Mouse (Mus musculus) left cerebral cortex, postnatal 25 days (tissue): ENCODE data around the gene Pdzd2. TPM values are rescaled to one million over a fixed set of nuclear protein-coding genes. Genes with fewer than 3 reads are reported as not detected.
A peak's percentile ranks its signal among the peaks of the same experiment; 100 is the strongest.

Experiments used
- DNase-seq, 2 experiments: peaks; one replicate each; pipeline ENCODE4 v3.0.0; 2022; ENCODE audit warnings: low spot score in 2 of 2, mixed read lengths in 1 of 2
- intact Hi-C: fragments of 180-260 bp; cut with DNase I; formaldehyde crosslinking; loops from one replicate; pipeline ENCODE4 v1.15.1; 2025
- total RNA-seq, 2 experiments: library from RNA; stranded (reverse); gene quantifications; 2 replicates each; pipeline ENCODE4 v1.2.3; 2021

Pdzd2 gene
- total RNA-seq, 2 experiments from 2014 or later = 79.8 to 89.9 TPM

GRCm38 (mm10) chr15:12357459-12357858 lies 382.3 kb downstream of the Pdzd2 start:
- no peak for DNase-seq
- intact Hi-C loops = no loop called here

- intact Hi-C loops = no loop called here
- no peak for DNase-seq
Measured at GRCm38 (mm10) chr15:12355907-12356306, 383.8 kb downstream of the Pdzd2 start.

GRCm38 (mm10) chr15:12355261-12355660 lies 384.5 kb downstream of the Pdzd2 start:
- intact Hi-C loops = no loop called here
- DNase-seq = no peak

- intact Hi-C loops = no loop called here
- DNase-seq = no peak
Measured at GRCm38 (mm10) chr15:12354281-12354810, 385.4 kb downstream of the Pdzd2 start.

- intact Hi-C loops = no loop called here
Measured at GRCm38 (mm10) chr15:12351470-12351869, 388.3 kb downstream of the Pdzd2 start.

GRCm38 (mm10) chr15:12349840-12350239 lies 389.9 kb downstream of the Pdzd2 start:
- intact Hi-C loops = no loop called here

More at GRCm38 (mm10) chr15:12351470-12351869, 388.3 kb downstream of the Pdzd2 start:
- DNase-seq = no peak

GRCm38 (mm10) chr15:12348950-12349349 lies 390.8 kb downstream of the Pdzd2 start:
- DNase-seq = no peak
- intact Hi-C loops = no loop called here

More at GRCm38 (mm10) chr15:12349840-12350239, 389.9 kb downstream of the Pdzd2 start:
- no peak for DNase-seq

- DNase-seq = no peak
- intact Hi-C loops = no loop called here
Measured at GRCm38 (mm10) chr15:12346916-12347315, 392.8 kb downstream of the Pdzd2 start.

GRCm38 (mm10) chr15:12341401-12341758 lies 398.3 kb downstream of the Pdzd2 start:
- DNase-seq = no peak
- intact Hi-C loops = no loop called here

GRCm38 (mm10) chr15:12340536-12341400 lies 399.0 kb downstream of the Pdzd2 start:
- intact Hi-C loops = no loop called here
- no peak for DNase-seq

- intact Hi-C loops = no loop called here
- DNase-seq = no peak
Measured at GRCm38 (mm10) chr15:12337779-12338137, 402.0 kb downstream of the Pdzd2 start.

- intact Hi-C loops = no loop called here
- DNase-seq = no peak
Measured at GRCm38 (mm10) chr15:12337030-12337778, 402.5 kb downstream of the Pdzd2 start.

- no peak for DNase-seq
- intact Hi-C loops = no loop called here
Measured at GRCm38 (mm10) chr15:12334381-12334780, 405.3 kb downstream of the Pdzd2 start.

- no peak for DNase-seq
- intact Hi-C loops = no loop called here
Measured at GRCm38 (mm10) chr15:12331300-12331699, 408.4 kb downstream of the Pdzd2 start.

GRCm38 (mm10) chr15:12330892-12331291 lies 408.8 kb downstream of the Pdzd2 start:
- DNase-seq = no peak
- intact Hi-C loops = no loop called here

GRCm38 (mm10) chr15:12330389-12330788 lies 409.3 kb downstream of the Pdzd2 start:
- no peak for DNase-seq
- intact Hi-C loops = no loop called here

- no peak for DNase-seq
- intact Hi-C loops = loop anchor here (5.0 kb wide), 1 partner anchor 117 kb away; the partner anchor contains the start of gene Mtmr12
Measured at GRCm38 (mm10) chr15:12324326-12324725, 415.4 kb downstream of the Pdzd2 start.

- intact Hi-C loops = loop anchor here (5.0 kb wide), 1 partner anchor 116 kb away; the partner anchor contains the start of gene Mtmr12
- no peak for DNase-seq
Measured at GRCm38 (mm10) chr15:12322676-12323402, 416.9 kb downstream of the Pdzd2 start.

GRCm38 (mm10) chr15:12321788-12322621 lies 417.7 kb downstream of the Pdzd2 start, which contains the start of gene 1810049J17Rik:
Gene 1810049J17Rik, minus strand, starts transcription at chr15:12321899.
- intact Hi-C loops = loop anchor here (5.0 kb wide), 1 partner anchor 115 kb away; the partner anchor contains the start of gene Mtmr12
- peak; percentile 37 to 41 for DNase-seq
